Mouse (Mus musculus) heart, embryonic 14.5 days (tissue): ENCODE data around the gene Mustn1. TPM values are rescaled to one million over a fixed set of nuclear protein-coding genes. Genes with fewer than 3 reads are reported as not detected.
A peak's percentile ranks its signal among the peaks of the same experiment; 100 is the strongest.

ENCODE experiments used
- ATAC-seq: fragments of 200-750 bp; cut with Nextera tagmentation; 2 replicates; pipeline ENCODE4 v1.8.0; 2017; ENCODE audit warnings: low read depth, moderate TSS enrichment; ENCODE audit not compliant: insufficient number of reproducible peaks, insufficient read depth, low FRiP score
- H3K27ac ChIP-seq, 2 experiments: fragments of 200-500 bp in 1 of 2; fragments of 300-500 bp in 1 of 2; sonication (generic) in 1 of 2; replicated peaks in 1 of 2; 2 replicates each; pipeline ENCODE4 v1.5.1; 2012 to 2014; ENCODE audit warnings: low read depth in 2 of 2, low read length in 2 of 2, control low read depth in 1 of 2, mild to moderate bottlenecking in 1 of 2, mixed read lengths in 1 of 2; ENCODE audit not compliant: control insufficient read depth in 1 of 2, insufficient read depth in 1 of 2
- H3K27me3 ChIP-seq: fragments of 300-500 bp; sonication (generic); 2 replicates; pipeline ENCODE4 v1.6.1; 2014; ENCODE audit warnings: mild to moderate bottlenecking, low read length, control low read depth; ENCODE audit not compliant: control insufficient read depth, insufficient read depth
- H3K36me3 ChIP-seq: fragments of 300-500 bp; sonication (generic); 2 replicates; pipeline ENCODE4 v1.6.1; 2014; ENCODE audit warnings: mild to moderate bottlenecking, control low read depth, low read length, mixed read lengths; ENCODE audit not compliant: control insufficient read depth, insufficient read depth
- H3K4me1 ChIP-seq, 2 experiments: fragments of 200-500 bp in 1 of 2; fragments of 300-500 bp in 1 of 2; sonication (generic) in 1 of 2; 2 replicates each; pipeline ENCODE4 v1.6.1; 2012 to 2014; ENCODE audit warnings: low read length in 2 of 2, control low read depth in 1 of 2, mixed read lengths in 1 of 2; ENCODE audit not compliant: control insufficient read depth in 2 of 2, insufficient read depth in 2 of 2
- H3K4me2 ChIP-seq: fragments of 300-500 bp; sonication (generic); 2 replicates; pipeline ENCODE4 v1.6.1; 2014; ENCODE audit warnings: mild to moderate bottlenecking, low read length
- H3K4me3 ChIP-seq, 2 experiments: fragments of 200-500 bp in 1 of 2; fragments of 300-500 bp in 1 of 2; sonication (generic) in 1 of 2; 2 replicates each; pipeline ENCODE4 v1.5.1; 2012 to 2014; ENCODE audit warnings: low read length in 2 of 2, mild to moderate bottlenecking in 2 of 2, control low read depth in 1 of 2, low read depth in 1 of 2, moderate library complexity in 1 of 2; ENCODE audit not compliant: control insufficient read depth in 1 of 2, insufficient read depth in 1 of 2
- H3K9ac ChIP-seq: fragments of 300-500 bp; sonication (generic); 2 replicates; pipeline ENCODE4 v1.6.1; 2014; ENCODE audit warnings: mild to moderate bottlenecking, low read length
- H3K9me3 ChIP-seq: fragments of 300-500 bp; sonication (generic); 2 replicates; pipeline ENCODE4 v1.6.1; 2016; ENCODE audit warnings: low read length, control low read depth; ENCODE audit not compliant: control insufficient read depth
- WGBS: fragments of 180-500 bp; shearing (Covaris S2); extraction: QIAGEN DNeasy Blood & Tissue Kit; methylation state at CpG from one replicate; pipeline ENCODE4 v1.1.7; 2014; 5-methylcytosine and 5-hydroxymethylcytosine counted together
- polyA plus RNA-seq: library from polyadenylated mRNA; unstranded; fragments of >200 nt; fragmentation: Nextera tagmentation; extraction: Ambion mirVana; gene quantifications from 2 replicates; pipeline ENCODE4 v1.2.1, GENCODE M21; 2014

Gene Mustn1
- polyA plus RNA-seq, 1 experiment from 2014 or later = 3.3 TPM

GRCm38 (mm10) chr14:30857990-30858389, 21.0 kb upstream of the Mustn1 start:
- Histone ChIP-seq H3K36me3 (no peaks in the 10 kb centered on the region), H3K27ac (no peak overlapping the region), H3K4me2 (no peak overlapping the region), H3K4me3 (no peak overlapping the region), H3K4me1 (peaks cover 4 to 7% of the 10 kb centered on the region in 2 experiments; a peak in 2 of 4 replicates), H3K9me3 (no peaks in the 10 kb centered on the region), H3K9ac (no peak overlapping the region), H3K27me3 (no peaks in the 10 kb centered on the region)
- ATAC-seq = no peak
- 73% methylated on average over 4 of the region's 4 CpGs for WGBS

- no peak overlapping the region for H3K27ac ChIP-seq
- no peaks in the 10 kb centered on the region for H3K9me3 ChIP-seq
- no peaks in the 10 kb centered on the region for H3K27me3 ChIP-seq
- H3K36me3 ChIP-seq = peaks cover 16% of the 10 kb centered on the region; the same call in 1 of the 2 replicates
- H3K4me3 ChIP-seq = no peak overlapping the region
- no peak for ATAC-seq
- no peak overlapping the region for H3K9ac ChIP-seq
- peaks cover 3 to 6% of the 10 kb centered on the region in 2 experiments; a peak in 2 of 4 replicates for H3K4me1 ChIP-seq
- 52% methylated on average over 16 of the region's 16 CpGs for WGBS
- no peak overlapping the region for H3K4me2 ChIP-seq
These were observed 17.4 kb upstream of the Mustn1 start for GRCm38 (mm10) chr14:30861421-30862125.

GRCm38 (mm10) chr14:30862368-30862767, 16.6 kb upstream of the Mustn1 start:
- WGBS = 74% methylated on average over 9 of the region's 9 CpGs
- Histone ChIP-seq H3K4me1 (peaks cover 0 to 3% of the 10 kb centered on the region in 2 experiments; a peak in 1 of 4 replicates), H3K36me3 (peaks cover 17% of the 10 kb centered on the region; the same call in 1 of the 2 replicates), H3K4me3 (no peak overlapping the region), H3K27ac (no peak overlapping the region), H3K9me3 (no peaks in the 10 kb centered on the region), H3K9ac (no peak overlapping the region), H3K4me2 (no peak overlapping the region), H3K27me3 (no peaks in the 10 kb centered on the region)
- ATAC-seq = no peak

GRCm38 (mm10) chr14:30865311-30865710, 13.7 kb upstream of the Mustn1 start:
- H3K4me3 ChIP-seq = no peak overlapping the region
- peaks cover 10 to 14% of the 10 kb centered on the region in 2 experiments for H3K4me1 ChIP-seq
- H3K9ac ChIP-seq = no peak overlapping the region
- peak; percentile 20; the same call in 1 of the 2 replicates for ATAC-seq
- no peak overlapping the region for H3K4me2 ChIP-seq
- WGBS = 59% methylated on average over 3 of the region's 3 CpGs
- H3K36me3 ChIP-seq = peaks cover 27% of the 10 kb centered on the region
- H3K27me3 ChIP-seq = no peaks in the 10 kb centered on the region
- H3K9me3 ChIP-seq = no peaks in the 10 kb centered on the region
- no peak overlapping the region for H3K27ac ChIP-seq

GRCm38 (mm10) chr14:30867042-30867441, 12.0 kb upstream of the Mustn1 start:
- ATAC-seq = no peak
- no peaks in the 10 kb centered on the region for H3K9me3 ChIP-seq

GRCm38 (mm10) chr14:30868826-30869225, 10.2 kb upstream of the Mustn1 start:
- ATAC-seq = no peak
- Histone ChIP-seq H3K27ac (peak overlapping the region; percentile 83 to 91; a peak in 3 of 4 replicates), H3K4me1 (peaks cover 15 to 25% of the 10 kb centered on the region in 2 experiments), H3K4me3 (no peak overlapping the region), H3K9me3 (no peaks in the 10 kb centered on the region), H3K9ac (no peak overlapping the region), H3K4me2 (no peak overlapping the region), H3K36me3 (peaks cover 37% of the 10 kb centered on the region), H3K27me3 (no peaks in the 10 kb centered on the region)
- 83% methylated on average over 10 of the region's 10 CpGs for WGBS

More at GRCm38 (mm10) chr14:30867042-30867441, 12.0 kb upstream of the Mustn1 start:
- Histone ChIP-seq H3K4me3 (no peak overlapping the region), H3K4me2 (no peak overlapping the region), H3K9ac (no peak overlapping the region), H3K36me3 (peaks cover 27% of the 10 kb centered on the region), H3K27me3 (no peaks in the 10 kb centered on the region), H3K4me1 (peaks cover 15 to 21% of the 10 kb centered on the region in 2 experiments), H3K27ac (no peak overlapping the region)
- 23% methylated on average over 5 of the region's 5 CpGs for WGBS

GRCm38 (mm10) chr14:30869391-30869801, 9.6 kb upstream of the Mustn1 start:
- WGBS = 67% methylated on average over 8 of the region's 8 CpGs
- no peaks in the 10 kb centered on the region for H3K27me3 ChIP-seq
- no peaks in the 10 kb centered on the region for H3K9me3 ChIP-seq
- H3K4me3 ChIP-seq = no peak overlapping the region
- peaks cover 39% of the 10 kb centered on the region for H3K36me3 ChIP-seq
- no peak for ATAC-seq
- H3K4me1 ChIP-seq = peaks cover 20 to 25% of the 10 kb centered on the region in 2 experiments
- H3K27ac ChIP-seq = peak overlapping the region; percentile 83 to 91
- no peak overlapping the region for H3K4me2 ChIP-seq
- no peak overlapping the region for H3K9ac ChIP-seq
